ENCODE assay signal across 8 mouse cellular contexts in the genomic region with DNA sequence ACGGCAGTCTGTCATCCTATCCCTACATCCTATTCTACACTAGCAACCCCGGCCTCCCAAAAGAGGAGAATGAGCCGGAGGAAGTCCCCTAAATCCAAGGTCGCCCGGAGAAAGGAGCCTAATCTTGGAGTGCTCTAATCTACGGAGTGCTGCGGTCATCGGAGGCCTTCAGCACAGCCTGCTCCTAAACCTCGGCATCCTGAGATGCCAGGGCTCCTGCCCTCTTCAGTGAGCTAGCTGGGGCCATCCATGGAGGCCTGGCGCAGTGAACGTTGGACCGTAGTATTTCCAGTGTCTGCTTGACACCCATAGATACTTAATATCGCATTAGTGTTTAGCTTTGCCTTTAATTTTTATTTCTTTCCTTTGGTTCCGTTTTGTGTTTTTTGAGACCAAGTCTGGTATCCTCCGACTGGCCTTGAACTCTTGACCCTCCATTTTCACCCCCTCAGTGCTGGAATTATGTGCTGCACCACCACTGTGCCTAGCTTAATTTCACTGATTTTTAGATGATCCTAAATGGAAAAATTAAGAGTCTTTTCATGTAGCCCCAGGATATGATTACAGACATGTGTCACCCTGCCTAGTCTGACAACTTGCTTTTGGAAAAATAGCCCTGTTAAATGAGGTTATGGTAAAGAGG. TPM values are rescaled to one million over a fixed set of nuclear protein-coding genes. Genes with fewer than 3 reads are reported as not detected.
DNase-seq lines count a peak whose midpoint lies in the region; ATAC-seq and TF ChIP-seq lines count a peak whose summit lies in the region.

No protein-coding gene starts in this region.

- peak overlapping the region; percentile 85 for H3K4me2 ChIP-seq in forebrain, embryonic 16.5 days (ENCODE audit: low read length)

- ATAC-seq in forebrain, embryonic 16.5 days = peak; percentile 51; the same call in 1 of the 2 replicates

- no peak for TF ChIP-seq CTCF in heart, adult 2 months (IDR thresholded peaks at IDR 0.05)
- TF ChIP-seq CTCF in E14TG2a.4 (conservative IDR thresholded peaks at IDR 0.05; ENCODE audit: low read length) = no peak

- no peak for TF ChIP-seq EP300 in heart, adult 2 months (IDR thresholded peaks at IDR 0.05; ENCODE audit: insufficient read depth, low read depth, low read length)

- peak overlapping the region; percentile 66 for H3K9ac ChIP-seq in heart, adult 2 months (ENCODE audit: low read depth, low read length)
- peak overlapping the region; percentile 86 for H3K9ac ChIP-seq in forebrain, embryonic 16.5 days (replicated peaks; ENCODE audit: low read depth, low read length)

- DNase-seq in heart, adult 2 months = no peak
- DNase-seq in heart, adult 11 months = no peak
- DNase-seq in Muller cell, postnatal 12 days (ENCODE audit: inconsistent ontology term) = no peak
- DNase-seq in natural killer cell, adult 2 months (ENCODE audit: low spot score in 2 of 2) = no peak
- DNase-seq in urinary bladder, adult 18-20 months (ENCODE audit: low spot score in 2 of 2) = no peak

- H3K79me2 ChIP-seq in heart, adult 2 months (replicated peaks; ENCODE audit: control insufficient read depth, insufficient read depth, low read length) = no peaks in the 10 kb centered on the region
- H3K79me2 ChIP-seq in macrophage (ENCODE audit: inconsistent target) = peaks cover 36% of the 10 kb centered on the region

- H3K9me3 ChIP-seq in E14TG2a.4 (ENCODE audit: low read length) = no peaks in the 10 kb centered on the region
- no peaks in the 10 kb centered on the region for H3K9me3 ChIP-seq in forebrain, embryonic 16.5 days (ENCODE audit: control insufficient read depth, low read length)

- H3K36me3 ChIP-seq in heart, adult 2 months (ENCODE audit: control insufficient read depth, insufficient read depth, low read length) = peaks cover 20% of the 10 kb centered on the region
- peaks cover 36% of the 10 kb centered on the region for H3K36me3 ChIP-seq in E14TG2a.4 (ENCODE audit: insufficient read depth, low read length)
- H3K36me3 ChIP-seq in forebrain, embryonic 16.5 days (ENCODE audit: control insufficient read depth, insufficient read depth) = peaks cover 24% of the 10 kb centered on the region
- H3K36me3 ChIP-seq in macrophage (ENCODE audit: inconsistent target) = peaks cover 29% of the 10 kb centered on the region

- WGBS in heart, adult 2 months = 6% methylated on average over 15 of the region's 15 CpGs
- 10% methylated on average over 15 of the region's 15 CpGs for WGBS in forebrain, embryonic 16.5 days
- 14% methylated on average over 15 of the region's 15 CpGs for WGBS in macrophage (ENCODE audit: missing documents)

- TF ChIP-seq POLR2A in heart, adult 2 months (IDR thresholded peaks at IDR 0.05; ENCODE audit: insufficient read depth, low read depth, low read length) = no peak

- intact Hi-C loops in heart, adult 2 months (cut with DNase I) = loop anchor here (2.0 to 10.0 kb wide), 2 partner anchors 22 to 398 kb away; partner anchors contain the start of genes Cdkl3, Phykpl and Ube2b

- H3K4me3 ChIP-seq in heart, adult 2 months = peak overlapping the region; percentile 88
- H3K4me3 ChIP-seq in E14TG2a.4 (replicated peaks; ENCODE audit: low read length) (peak overlapping the region; percentile 96), macrophage (ENCODE audit: inconsistent target) (peak overlapping the region; percentile 48)
- peak overlapping the region; percentile 71 for H3K4me3 ChIP-seq in forebrain, embryonic 16.5 days (replicated peaks; ENCODE audit: low read length)

- no peaks in the 10 kb centered on the region; the same call in 1 of the 2 replicates for H3K4me1 ChIP-seq in heart, adult 2 months (ENCODE audit: control insufficient read depth, insufficient read depth, low read length)
- peaks cover 52% of the 10 kb centered on the region for H3K4me1 ChIP-seq in E14TG2a.4 (replicated peaks; ENCODE audit: low read depth, low read length)
- H3K4me1 ChIP-seq in forebrain, embryonic 16.5 days (replicated peaks; ENCODE audit: control insufficient read depth, insufficient read depth, low read length) = peaks cover 37% of the 10 kb centered on the region

- H3K27ac ChIP-seq in heart, adult 2 months = peak overlapping the region; percentile 89
- H3K27ac ChIP-seq in forebrain, embryonic 16.5 days (ENCODE audit: low read length) = peak overlapping the region; percentile 90
- peak overlapping the region; percentile 70 for H3K27ac ChIP-seq in macrophage

- no peaks in the 10 kb centered on the region for H3K27me3 ChIP-seq in heart, adult 2 months (ENCODE audit: control insufficient read depth, insufficient read depth, low read length)
- no peaks in the 10 kb centered on the region for H3K27me3 ChIP-seq in E14TG2a.4 (ENCODE audit: insufficient read depth, low read length)
- no peaks in the 10 kb centered on the region for H3K27me3 ChIP-seq in forebrain, embryonic 16.5 days (replicated peaks; ENCODE audit: control insufficient read depth, insufficient read depth, low read length)

RNA-seq across cellular contexts. Expression of gene Hnrnpab, which starts 0.6 kb away (rescaled TPM):
- 100 to 1,000 TPM; 132 to 145 TPM for total RNA-seq in heart, adult 2 months (2021)
- polyA plus RNA-seq in heart, adult 2 months (2012; rRNA removed) = 68.4 and 71.5 TPM in 2 replicates
- 441 and 518 TPM in 2 replicates for polyA plus RNA-seq in forebrain, embryonic 16.5 days (2015; fragmentation: Nextera tagmentation; extraction: Ambion mirVana)
- 100 to 1,000 TPM in 6 of 26 experiments, 10 to 100 TPM in 20; 61.5 to 128 (median 92.7) TPM for total RNA-seq in macrophage (2018; cell fraction: chromatin; rRNA removed)
- 100 to 1,000 TPM; 222 to 303 (median 262) TPM for total RNA-seq in macrophage (2018; cell fraction: cytosol; rRNA removed)
- 100 to 1,000 TPM; 104 to 259 (median 129) TPM for total RNA-seq in macrophage (2018; cell fraction: nucleus; rRNA removed)
- 203 to 532 TPM (median 476 TPM) in 3 replicates for polyA plus RNA-seq in macrophage (2018)

RNA-seq across cellular contexts. Expression of gene Nhp2, which starts 12.3 kb away (rescaled TPM):
- total RNA-seq in heart, adult 2 months (2021) = 10 to 100 TPM; 18.4 to 24.8 TPM
- 18.5 and 19.0 TPM in 2 replicates for polyA plus RNA-seq in heart, adult 2 months (2012; rRNA removed)
- polyA plus RNA-seq in forebrain, embryonic 16.5 days (2015; fragmentation: Nextera tagmentation; extraction: Ambion mirVana) = 94.1 and 97.9 TPM in 2 replicates
- 10 to 100 TPM in 19 of 26 experiments, 1 to 10 TPM in 7; 6.7 to 48.1 (median 12.0) TPM for total RNA-seq in macrophage (2018; cell fraction: chromatin; rRNA removed)
- total RNA-seq in macrophage (2018; cell fraction: cytosol; rRNA removed) = 10 to 100 TPM; 32.4 to 68.5 (median 50.3) TPM
- 10 to 100 TPM in 25 of 26 experiments, 1 to 10 TPM in 1; 9.7 to 57.2 (median 17.0) TPM for total RNA-seq in macrophage (2018; cell fraction: nucleus; rRNA removed)
- 45.0 to 125 TPM (median 72.8 TPM) in 3 replicates for polyA plus RNA-seq in macrophage (2018)

RNA-seq across cellular contexts. Expression of gene Phykpl, which starts 22.7 kb away (rescaled TPM):
- total RNA-seq in heart, adult 2 months (2021) = 1 to 10 TPM; 6.9 to 8.9 TPM
- polyA plus RNA-seq in heart, adult 2 months (2012; rRNA removed) = 16.8 and 17.0 TPM in 2 replicates
- polyA plus RNA-seq in forebrain, embryonic 16.5 days (2015; fragmentation: Nextera tagmentation; extraction: Ambion mirVana) = 11.8 and 13.2 TPM in 2 replicates
- total RNA-seq in macrophage (2018; cell fraction: chromatin; rRNA removed) = 10 to 100 TPM; 11.6 to 70.7 (median 28.8) TPM
- total RNA-seq in macrophage (2018; cell fraction: cytosol; rRNA removed) = 1 to 10 TPM; 1.2 to 4.9 (median 2.6) TPM
- 10 to 100 TPM in 22 of 26 experiments, 1 to 10 TPM in 4; 7.1 to 48.6 (median 14.0) TPM for total RNA-seq in macrophage (2018; cell fraction: nucleus; rRNA removed)
- polyA plus RNA-seq in macrophage (2018) = 2.9 to 3.6 TPM (median 3.4 TPM) in 3 replicates

RNA-seq across cellular contexts. Expression of gene Rmnd5b, which starts 28.5 kb away (rescaled TPM):
- 10 to 100 TPM; 14.0 to 15.0 TPM for total RNA-seq in heart, adult 2 months (2021)
- polyA plus RNA-seq in heart, adult 2 months (2012; rRNA removed) = 24.8 and 32.8 TPM in 2 replicates
- polyA plus RNA-seq in forebrain, embryonic 16.5 days (2015; fragmentation: Nextera tagmentation; extraction: Ambion mirVana) = 80.9 and 85.6 TPM in 2 replicates
- total RNA-seq in macrophage (2018; cell fraction: chromatin; rRNA removed) = 10 to 100 TPM in 25 of 26 experiments, 1 to 10 TPM in 1; 5.8 to 64.4 (median 26.4) TPM
- 10 to 100 TPM; 12.1 to 48.9 (median 25.2) TPM for total RNA-seq in macrophage (2018; cell fraction: cytosol; rRNA removed)
- total RNA-seq in macrophage (2018; cell fraction: nucleus; rRNA removed) = 10 to 100 TPM in 24 of 26 experiments, 1 to 10 TPM in 2; 9.5 to 48.8 (median 21.0) TPM
- polyA plus RNA-seq in macrophage (2018) = 15.5 to 43.6 TPM (median 25.5 TPM) in 3 replicates

RNA-seq across cellular contexts. Expression of gene N4bp3, which starts 43.4 kb away (rescaled TPM):
- total RNA-seq in heart, adult 2 months (2021) = 10 to 100 TPM; 10.2 to 10.7 TPM
- 8.2 and 8.6 TPM in 2 replicates for polyA plus RNA-seq in heart, adult 2 months (2012; rRNA removed)
- 10.2 and 12.9 TPM in 2 replicates for polyA plus RNA-seq in forebrain, embryonic 16.5 days (2015; fragmentation: Nextera tagmentation; extraction: Ambion mirVana)
- 10 to 100 TPM in 5 of 26 experiments, 1 to 10 TPM in 21; 2.6 to 21.1 (median 6.6) TPM for total RNA-seq in macrophage (2018; cell fraction: chromatin; rRNA removed)
- 10 to 100 TPM in 7 of 26 experiments, 1 to 10 TPM in 19; 2.5 to 18.8 (median 6.6) TPM for total RNA-seq in macrophage (2018; cell fraction: cytosol; rRNA removed)
- total RNA-seq in macrophage (2018; cell fraction: nucleus; rRNA removed) = 10 to 100 TPM in 7 of 26 experiments, 1 to 10 TPM in 19; 2.0 to 23.1 (median 7.9) TPM
- 3.9 to 13.9 TPM (median 6.3 TPM) in 3 replicates for polyA plus RNA-seq in macrophage (2018)
